Mouse (Mus musculus) megakaryocyte, adult 5-6 weeks (primary cell): ENCODE results near the gene Psors1c2. TPM values are rescaled to one million over a fixed set of nuclear protein-coding genes. Genes with fewer than 3 reads are reported as not detected.
"Not testable (repeated sequence)": the region's sequence is repeated elsewhere in the genome, so short reads cannot be mapped to it uniquely, and the experiment has no call there.

Experiments used
- ATAC-seq: 2 replicates; pipeline ENCODE4 v1.8.0; 2016; ENCODE audit warnings: mild to moderate bottlenecking, inconsistent platforms; ENCODE audit not compliant: poor library complexity, severe bottlenecking
- total RNA-seq, 2 experiments: library from RNA; stranded (forward) in 1 of 2; stranded (reverse) in 1 of 2; fragments of 153-499, 151-499 nt in 1 of 2; fragments of 221-1000, 200-1000 nt in 1 of 2; gene quantifications; 2 replicates each; pipeline versions ENCODE4 v1.2.3 to v1.2.4; 2015 to 2017

Psors1c2 gene
- not detected in 2 replicates for total RNA-seq (2015)
- not detected in 2 replicates for total RNA-seq (2017)

DNA sequence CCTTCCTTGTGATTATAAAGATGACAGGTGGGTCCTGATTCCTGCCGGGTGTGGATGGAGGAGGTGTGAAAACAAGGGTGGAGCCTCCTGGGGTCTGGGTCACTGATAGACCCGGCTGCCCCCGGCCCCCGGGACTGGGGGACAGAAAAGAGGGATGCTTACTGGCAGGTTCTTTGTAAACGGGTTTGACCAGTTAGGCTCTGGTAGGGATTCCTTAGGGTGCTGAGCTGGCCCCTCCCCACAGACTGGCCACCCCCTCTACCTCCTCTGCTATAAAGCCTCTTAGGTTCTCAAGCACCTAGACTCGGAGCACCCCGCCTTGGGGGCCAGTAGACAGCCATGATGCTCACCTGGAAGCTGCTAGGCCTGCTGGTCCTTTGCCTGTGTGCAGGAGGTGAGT is at the start of gene Psors1c2:
Psors1c2 (plus strand) TSS at position 301 of the 400 bp plus-strand sequence.
- no peak for ATAC-seq

DNA sequence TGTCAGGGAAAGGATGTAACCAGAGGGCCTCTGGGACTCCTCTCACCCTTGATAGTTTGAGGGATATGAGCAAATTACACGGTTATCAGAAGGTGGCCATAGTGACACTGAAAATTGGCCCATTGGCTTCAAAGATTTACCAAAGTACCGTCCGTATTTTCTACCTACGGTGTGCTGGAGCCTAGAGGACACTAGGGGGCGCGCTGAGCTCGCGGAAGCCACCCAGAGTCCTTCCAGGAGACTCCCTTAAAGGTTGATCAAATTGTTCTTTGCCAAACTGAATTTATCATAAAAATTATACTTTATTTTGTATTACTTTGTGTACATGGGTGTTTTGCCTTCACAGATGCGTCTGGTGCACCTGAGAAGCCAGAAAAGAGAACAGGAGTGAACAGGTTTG is 48.9 kb upstream of the Psors1c2 start:
- ATAC-seq, result peak; percentile 80

DNA sequence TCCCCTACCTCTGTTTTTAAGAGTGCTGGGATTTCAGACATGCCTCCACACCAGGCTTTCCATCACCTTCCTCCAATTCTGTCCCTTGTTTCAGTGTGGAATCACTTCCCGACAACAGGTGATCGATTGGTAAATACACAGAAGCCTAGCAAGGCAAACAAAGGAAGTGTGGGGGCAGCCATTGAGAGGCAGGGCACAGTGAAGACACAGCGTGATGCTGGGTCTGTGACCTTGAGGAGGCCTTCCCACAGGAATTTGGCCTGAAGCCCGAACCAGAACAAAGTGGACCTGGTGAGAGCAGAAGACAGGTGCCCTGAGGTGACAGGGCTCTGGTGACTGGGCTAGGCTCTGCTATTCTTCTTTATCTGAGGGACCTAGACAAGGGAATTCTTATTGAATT is 47.3 kb upstream of the Psors1c2 start:
- no peak for ATAC-seq

DNA sequence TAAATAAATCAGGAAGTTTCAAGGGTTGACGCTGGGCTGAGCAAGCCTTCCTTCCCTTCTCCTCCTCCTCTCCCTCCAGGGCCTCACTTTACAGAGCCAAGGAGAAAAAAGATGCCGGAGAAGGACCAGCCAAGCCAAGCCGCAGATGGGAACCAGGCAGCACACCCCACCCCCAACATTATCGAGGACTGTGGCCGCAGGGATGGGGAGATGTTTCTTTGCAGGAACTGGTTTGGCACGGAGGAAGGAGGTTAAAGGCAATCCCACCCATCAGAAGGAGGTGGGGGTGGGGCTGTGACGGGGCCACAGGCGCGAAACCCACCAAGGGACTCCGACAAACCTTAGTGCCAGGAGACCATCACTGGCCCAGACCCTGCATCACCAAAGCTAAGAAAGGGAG is 46.3 kb upstream of the Psors1c2 start:
- ATAC-seq, result no peak

- ATAC-seq, result no peak
Observed at GRCm38 (mm10) chr17:35488041-35488440, 45.0 kb upstream of the Psors1c2 start.

DNA sequence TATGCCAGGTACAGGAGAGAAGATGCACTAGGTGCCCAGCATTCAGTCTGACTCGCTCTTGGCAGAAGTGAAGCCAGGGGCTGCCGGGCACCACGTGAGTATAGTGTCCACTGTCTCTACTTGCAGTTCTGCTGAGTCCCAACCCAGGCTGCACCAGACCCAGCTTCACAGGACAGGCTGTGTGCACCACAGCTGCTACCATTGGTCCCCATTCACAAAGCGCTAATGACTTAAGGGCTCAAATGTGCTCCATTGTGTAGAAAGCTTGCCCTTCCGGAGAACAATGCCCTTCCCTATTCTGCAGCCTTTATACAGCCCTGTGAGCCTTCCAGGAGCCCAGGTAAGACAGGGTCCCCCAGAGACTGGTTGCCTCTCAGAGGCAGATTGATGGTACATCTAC is 42.7 kb upstream of the Psors1c2 start:
- no peak for ATAC-seq

DNA sequence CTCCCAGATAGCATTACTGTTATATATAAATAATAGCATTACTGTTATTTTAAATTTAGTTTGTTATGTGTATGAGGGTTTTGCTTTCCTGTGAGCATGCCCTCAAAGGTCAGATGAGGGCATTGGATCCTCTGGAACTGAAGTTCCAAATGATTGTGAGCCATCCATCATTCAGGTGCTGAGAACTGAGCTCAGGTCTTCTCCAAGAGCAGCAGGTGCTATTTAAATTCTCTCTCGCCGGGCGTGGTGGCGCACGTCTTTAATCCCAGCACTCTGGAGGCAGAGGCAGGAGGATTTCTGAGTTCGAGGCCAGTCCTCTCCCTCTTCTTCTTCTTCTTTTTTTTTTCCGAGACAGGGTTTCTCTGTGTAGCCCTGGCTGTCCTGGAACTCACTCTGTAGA is 35.9 kb upstream of the Psors1c2 start:
- ATAC-seq, result no peak

GRCm38 (mm10) chr17:35502226-35502625 is 30.8 kb upstream of the Psors1c2 start:
- no peak for ATAC-seq

DNA sequence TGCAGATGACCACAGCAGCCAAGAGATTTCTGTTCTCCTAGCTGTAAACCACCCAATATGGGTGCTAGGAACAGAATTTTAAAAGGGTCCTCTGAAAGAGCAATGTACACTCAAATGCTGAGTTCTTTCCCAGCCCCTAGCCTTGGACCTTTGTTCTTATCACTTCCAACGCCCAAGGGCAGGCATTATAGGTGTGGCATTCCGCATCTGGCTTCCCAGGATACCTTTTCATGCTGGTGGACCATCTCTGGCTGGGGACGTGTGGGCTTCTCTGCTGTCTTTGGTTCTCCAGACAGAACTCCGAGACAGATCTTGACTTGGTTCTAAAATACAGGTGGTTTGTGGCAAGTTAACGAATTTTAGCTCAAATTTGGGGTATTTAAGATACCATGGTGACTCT is 30.2 kb upstream of the Psors1c2 start:
- no peak for ATAC-seq

- ATAC-seq, result no peak
Observed at GRCm38 (mm10) chr17:35503849-35504248, 29.2 kb upstream of the Psors1c2 start.

GRCm38 (mm10) chr17:35504628-35505481 is 28.1 kb upstream of the Psors1c2 start:
- no peak for ATAC-seq

DNA sequence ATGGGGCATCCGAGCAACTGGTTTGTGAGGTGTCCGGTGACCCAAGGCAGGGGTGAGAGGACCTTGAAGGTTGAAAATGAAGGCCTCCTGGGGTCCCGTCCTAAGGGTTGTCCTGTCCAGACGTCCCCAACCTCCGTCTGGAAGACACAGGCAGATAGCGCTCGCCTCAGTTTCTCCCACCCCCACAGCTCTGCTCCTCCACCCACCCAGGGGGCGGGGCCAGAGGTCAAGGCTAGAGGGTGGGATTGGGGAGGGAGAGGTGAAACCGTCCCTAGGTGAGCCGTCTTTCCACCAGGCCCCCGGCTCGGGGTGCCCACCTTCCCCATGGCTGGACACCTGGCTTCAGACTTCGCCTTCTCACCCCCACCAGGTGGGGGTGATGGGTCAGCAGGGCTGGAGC is 27.2 kb upstream of the Psors1c2 start, which contains the start of gene Pou5f1:
Pou5f1 (plus strand) TSS at position 243 of the 400 bp plus-strand sequence.
- ATAC-seq, result no peak

DNA sequence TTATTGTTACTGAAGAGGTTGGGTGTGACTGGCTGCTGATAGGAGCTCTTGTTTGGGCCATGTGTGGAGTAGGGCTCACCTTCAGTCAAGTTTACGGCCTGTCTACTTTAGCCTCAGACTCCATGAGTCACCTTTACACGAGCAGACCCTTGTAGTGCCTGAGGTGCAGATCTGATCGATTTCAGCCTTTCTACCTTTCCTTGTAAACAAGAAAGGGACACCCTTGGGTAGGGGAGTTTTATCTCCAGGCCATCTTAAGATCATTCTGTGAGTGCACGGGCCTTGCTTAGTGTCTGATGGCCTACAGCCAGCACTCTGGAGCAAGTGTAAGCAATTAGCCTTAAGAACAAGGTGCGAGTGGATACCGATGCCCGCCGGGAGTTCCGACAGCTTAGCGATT is 26.1 kb upstream of the Psors1c2 start:
- no peak for ATAC-seq

GRCm38 (mm10) chr17:35507556-35508260 is 25.3 kb upstream of the Psors1c2 start:
- peak; percentile 43 for ATAC-seq

DNA sequence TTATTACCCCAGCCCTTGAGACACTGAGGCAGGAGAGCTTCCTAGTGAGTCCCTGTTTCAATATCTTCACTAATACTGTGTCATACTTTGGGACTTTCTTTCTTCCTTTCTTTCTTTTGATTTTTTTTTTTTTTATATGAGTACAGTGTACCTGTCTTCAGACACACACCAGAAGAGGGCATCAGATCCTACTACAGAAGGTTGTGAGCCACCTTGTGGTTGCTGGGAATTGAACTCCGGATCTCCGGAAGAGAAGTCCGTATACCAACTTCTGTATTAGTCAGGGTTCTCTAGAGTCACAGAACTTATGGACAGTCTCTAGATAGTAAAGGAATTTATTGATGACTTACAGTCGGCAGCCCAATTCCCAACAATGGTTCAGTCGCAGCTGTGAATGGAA is 24.7 kb upstream of the Psors1c2 start:
- not testable (repeated sequence) for ATAC-seq

DNA sequence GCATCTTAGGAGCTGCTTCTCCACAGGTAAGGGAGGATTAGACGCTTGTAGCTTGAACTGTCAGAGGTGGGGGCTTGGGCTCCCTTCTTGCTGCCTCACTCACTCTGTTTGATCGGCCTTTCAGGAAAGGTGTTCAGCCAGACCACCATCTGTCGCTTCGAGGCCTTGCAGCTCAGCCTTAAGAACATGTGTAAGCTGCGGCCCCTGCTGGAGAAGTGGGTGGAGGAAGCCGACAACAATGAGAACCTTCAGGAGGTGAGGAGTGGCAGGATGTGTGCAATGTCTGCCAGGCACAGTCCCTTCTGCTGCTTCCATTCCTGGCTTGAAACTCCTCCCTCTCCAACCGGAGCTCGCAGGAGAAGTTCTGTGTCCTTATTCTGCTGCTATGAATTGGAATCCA is 23.7 kb upstream of the Psors1c2 start:
- peak; percentile 70 for ATAC-seq

- ATAC-seq, result no peak
Observed at GRCm38 (mm10) chr17:35512916-35513626, 19.9 kb upstream of the Psors1c2 start.

GRCm38 (mm10) chr17:35513886-35514285 is 19.1 kb upstream of the Psors1c2 start:
- no peak for ATAC-seq

GRCm38 (mm10) chr17:35514756-35515155 is 18.2 kb upstream of the Psors1c2 start:
- ATAC-seq, result no peak

DNA sequence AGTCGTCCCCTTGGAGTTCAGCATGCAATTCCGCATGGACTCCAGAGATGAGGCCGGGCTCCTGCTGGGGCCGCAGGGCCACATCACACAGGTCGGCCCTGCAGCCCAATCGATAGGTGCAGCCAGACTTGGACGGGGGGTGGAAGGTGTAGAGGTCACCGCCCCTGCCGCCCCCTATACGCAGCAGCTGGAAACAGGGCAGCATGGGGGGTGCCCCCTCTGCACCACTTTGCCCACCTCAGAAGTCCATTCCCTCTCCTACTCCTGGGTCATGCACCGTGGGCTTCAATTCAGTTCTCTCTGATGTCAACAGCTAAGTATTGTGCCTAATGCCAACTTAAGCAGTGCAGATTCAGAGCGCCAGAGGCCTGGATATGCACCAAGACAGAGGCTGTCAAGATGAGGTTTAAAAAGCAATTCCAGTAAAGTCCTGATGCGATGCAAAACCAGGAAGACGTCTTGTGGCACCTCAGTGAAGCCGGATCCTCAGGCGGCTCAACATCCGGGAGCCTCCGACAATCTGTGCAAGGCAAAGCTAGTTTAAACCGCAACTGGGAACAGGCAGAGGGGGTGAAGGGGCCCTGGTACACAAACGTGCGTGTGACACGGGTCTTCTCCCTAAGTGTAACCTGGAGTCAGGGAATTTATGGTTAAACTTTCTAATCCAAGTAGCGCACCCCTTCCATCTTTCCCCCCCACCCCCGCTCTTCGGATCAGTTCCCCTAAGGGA is 16.9 kb upstream of the Psors1c2 start:
- ATAC-seq, result 0 out of 2 replicates have a peak, but pooled peaks have one; percentile 14
